ENCODE assay signal across 8 mouse cellular contexts in genomic region chrX:142390247-142390908, GRCm38 (mm10). TPM values are rescaled to one million over a fixed set of nuclear protein-coding genes. Genes with fewer than 3 reads are reported as not detected.
DNase-seq lines count a peak whose midpoint lies in the region; ATAC-seq and TF ChIP-seq lines count a peak whose summit lies in the region.

Gene Acsl4 (minus strand): TSS chrX:142390535.

- no peaks in the 10 kb centered on the region for H3K36me3 ChIP-seq in embryonic facial prominence, embryonic 15.5 days
- no peaks in the 10 kb centered on the region for H3K36me3 ChIP-seq in kidney, embryonic 15.5 days

- H3K27ac ChIP-seq in bone marrow, adult 2 months (ENCODE audit: control insufficient read depth, insufficient read depth, low read depth, low read length, poor library complexity): peak within 1 kb of the TSS; percentile 95
- peak within 1 kb of the TSS; percentile 82 for H3K27ac ChIP-seq in embryonic facial prominence, embryonic 15.5 days (replicated peaks)
- H3K27ac ChIP-seq in kidney, embryonic 15.5 days: peak within 1 kb of the TSS; percentile 84

- peak within 1 kb of the TSS; percentile 95 for H3K4me3 ChIP-seq in bone marrow, adult 2 months (replicated peaks; ENCODE audit: control insufficient read depth, low read depth, low read length)
- peak within 1 kb of the TSS; percentile 57 for H3K4me3 ChIP-seq in embryonic facial prominence, embryonic 15.5 days (replicated peaks)
- H3K4me3 ChIP-seq in kidney, embryonic 15.5 days (replicated peaks): peak within 1 kb of the TSS; percentile 65

- TF ChIP-seq POLR2A in bone marrow, adult 2 months (IDR thresholded peaks at IDR 0.05; ENCODE audit: borderline replicate concordance, control insufficient read depth, low read depth, low read length): peak; percentile 74; the same call in 1 of the 2 replicates

- peaks cover 12% of the 10 kb centered on the region for H3K27me3 ChIP-seq in embryonic facial prominence, embryonic 15.5 days
- H3K27me3 ChIP-seq in kidney, embryonic 15.5 days: peaks cover 23% of the 10 kb centered on the region

- peak within 1 kb of the TSS; percentile 50 for H3K9ac ChIP-seq in embryonic facial prominence, embryonic 15.5 days
- H3K9ac ChIP-seq in kidney, embryonic 15.5 days: peak within 1 kb of the TSS; percentile 61

- H3K9me3 ChIP-seq in embryonic facial prominence, embryonic 15.5 days (replicated peaks): no peaks in the 10 kb centered on the region
- H3K9me3 ChIP-seq in kidney, embryonic 15.5 days (replicated peaks): no peaks in the 10 kb centered on the region

- peak within 1 kb of the TSS; percentile 53 for H3K4me2 ChIP-seq in embryonic facial prominence, embryonic 15.5 days (replicated peaks)
- peak within 1 kb of the TSS; percentile 63 for H3K4me2 ChIP-seq in kidney, embryonic 15.5 days

- ATAC-seq in embryonic facial prominence, embryonic 15.5 days (ENCODE audit: insufficient number of reproducible peaks, low FRiP score, low TSS enrichment, low read depth): peak; percentile 97
- peak; percentile 99 for ATAC-seq in kidney, embryonic 15.5 days (replicated peaks; ENCODE audit: low FRiP score)
- peak; percentile 90 for ATAC-seq in monocyte, adult 5-6 weeks (replicated peaks; ENCODE audit: insufficient number of reproducible peaks, low FRiP score, low TSS enrichment, poor library complexity, severe bottlenecking)

- 9% methylated on average over 57 of the region's 59 CpGs for WGBS in bone marrow, adult 2 months
- WGBS in embryonic facial prominence, embryonic 15.5 days: 12% methylated on average over 46 of the region's 59 CpGs
- WGBS in kidney, embryonic 15.5 days: 17% methylated on average over 48 of the region's 59 CpGs

- no peaks in the 10 kb centered on the region; the same call in 1 of the 2 replicates for H3K4me1 ChIP-seq in bone marrow, adult 2 months (ENCODE audit: control insufficient read depth, insufficient read depth, low read length)
- no peaks in the 10 kb centered on the region for H3K4me1 ChIP-seq in embryonic facial prominence, embryonic 15.5 days
- peaks cover 3% of the 10 kb centered on the region; the same call in 1 of the 2 replicates for H3K4me1 ChIP-seq in kidney, embryonic 15.5 days

- TF ChIP-seq CTCF in bone marrow, adult 2 months (IDR thresholded peaks at IDR 0.05; ENCODE audit: control insufficient read depth, insufficient read depth, low read length): no peak

- DNase-seq in 416B (ENCODE audit: low read depth): peak; percentile 91
- DNase-seq in heart, adult 9 months (ENCODE audit: low spot score in 2 of 2): peak; percentile 90 to 91
- peak; percentile 92 for DNase-seq in liver
- peak; percentile 87 to 92 for DNase-seq in spleen, postnatal 4 days (ENCODE audit: low spot score in 2 of 2)

RNA-seq across cellular contexts. Expression of gene Acsl4, which starts in this region (rescaled TPM):
- polyA plus RNA-seq in bone marrow, adult 2 months (2011; ENCODE audit: insufficient read depth, insufficient read length, low replicate concordance, missing spikeins): 7.6 and 12.0 TPM in 2 replicates
- 13.1 and 13.4 TPM in 2 replicates for polyA plus RNA-seq in embryonic facial prominence, embryonic 15.5 days (2015; fragmentation: Nextera tagmentation; extraction: Ambion mirVana)
- polyA plus RNA-seq in kidney, embryonic 15.5 days (2015; fragmentation: Nextera tagmentation; extraction: Ambion mirVana): 19.2 and 20.5 TPM in 2 replicates
- 47.2 to 53.5 TPM (median 49.2 TPM) in 3 replicates for total RNA-seq in monocyte, adult 5-6 weeks (2017)

Comparison
In these comparisons a context has a peak if more than half of its experiments do, and no peak if none do; other contexts are left out.
1. Peak in every context shown above with its lines: DNase-seq, ATAC-seq, H3K4me3 ChIP-seq and H3K27ac ChIP-seq.